Mouse (Mus musculus): ENCODE data around the gene Nfkbia. TPM values are rescaled to one million over a fixed set of nuclear protein-coding genes. Genes with fewer than 3 reads are reported as not detected.

Gene Nfkbia
- total and polyA plus RNA-seq, 2 experiments from 2014 or later = 65.1 to 67.1 TPM

DNA sequence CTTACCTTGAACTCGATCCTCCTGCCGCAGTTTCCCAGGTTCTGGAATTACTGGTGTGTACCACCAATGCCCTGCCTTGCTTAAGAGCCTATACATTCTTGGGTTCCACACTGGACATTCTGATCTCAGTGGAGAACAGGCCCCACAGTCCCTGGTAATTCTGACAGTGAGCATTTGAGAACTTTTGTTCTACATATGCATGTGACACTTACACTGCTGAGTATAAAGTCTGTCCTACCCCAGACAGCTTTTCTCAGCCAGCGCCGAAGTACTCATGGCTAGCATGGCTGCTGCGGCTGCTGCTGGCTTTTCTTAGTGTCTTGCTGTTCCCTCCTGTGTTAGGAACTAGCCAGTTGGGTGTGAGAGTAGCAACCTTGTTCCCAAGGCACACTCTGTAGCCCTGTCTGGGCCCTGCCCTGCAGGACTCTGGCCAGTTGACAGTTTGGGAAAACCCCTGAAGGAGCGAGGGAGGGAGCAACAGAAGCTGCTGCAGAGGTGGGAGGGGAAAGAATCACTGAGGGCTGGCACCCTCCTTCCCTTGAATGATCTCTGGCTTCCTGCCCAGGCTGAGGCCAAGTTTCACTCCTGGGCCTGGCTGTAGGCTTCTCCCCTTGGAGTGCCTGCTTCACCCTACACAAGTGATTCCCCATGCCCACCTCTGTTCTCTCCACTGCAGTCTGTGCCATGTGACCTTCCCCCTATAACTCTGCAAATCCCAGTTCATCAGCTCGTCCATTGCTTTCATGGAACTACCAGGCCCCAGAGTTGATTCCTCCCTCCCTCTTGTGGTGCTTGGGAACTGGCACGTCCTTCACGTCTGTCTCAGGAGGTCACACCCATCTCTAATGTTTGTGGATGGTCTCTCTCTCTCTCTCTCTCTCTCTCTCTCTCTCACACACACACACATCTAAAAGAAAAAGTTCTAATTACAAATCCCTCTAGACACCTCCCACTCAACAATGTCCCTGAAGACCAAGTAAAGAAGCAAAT lies 49.3 kb downstream of the Nfkbia start:
- Histone ChIP-seq H3K27me3 (ENCODE audit: control insufficient read depth, insufficient read depth, low read length) (no peaks in the 10 kb centered on the region), H3K4me3 (ENCODE audit: low read depth, low read length) (no peak overlapping the region), H3K9me3 (replicated peaks; ENCODE audit: control insufficient read depth, low read length) (no peaks in the 10 kb centered on the region), H3K27ac (ENCODE audit: low read depth) (peak overlapping the region; percentile 79), H3K4me1 (ENCODE audit: control insufficient read depth, insufficient read depth) (peaks cover 58% of the 10 kb centered on the region), H3K36me3 (replicated peaks; ENCODE audit: control insufficient read depth, insufficient read depth, low read length) (no peaks in the 10 kb centered on the region), H3K9ac (replicated peaks; ENCODE audit: low read depth, low read length) (0 out of 2 replicates have a peak overlapping the region, but pooled peaks have one; percentile 9), H3K4me2 (ENCODE audit: low read depth, low read length) (no peak overlapping the region)
- 43% methylated on average over 9 of the region's 9 CpGs for WGBS
- ATAC-seq (ENCODE audit: insufficient read depth, low read depth) (peak; percentile 66), DNase-seq (ENCODE audit: low spot score) (peak; percentile 90)
- TF ChIP-seq CTCF (IDR thresholded peaks at IDR 0.05; ENCODE audit: low read depth) (no peak), EP300 (IDR thresholded peaks at IDR 0.05; ENCODE audit: low read depth) (no peak)

DNA sequence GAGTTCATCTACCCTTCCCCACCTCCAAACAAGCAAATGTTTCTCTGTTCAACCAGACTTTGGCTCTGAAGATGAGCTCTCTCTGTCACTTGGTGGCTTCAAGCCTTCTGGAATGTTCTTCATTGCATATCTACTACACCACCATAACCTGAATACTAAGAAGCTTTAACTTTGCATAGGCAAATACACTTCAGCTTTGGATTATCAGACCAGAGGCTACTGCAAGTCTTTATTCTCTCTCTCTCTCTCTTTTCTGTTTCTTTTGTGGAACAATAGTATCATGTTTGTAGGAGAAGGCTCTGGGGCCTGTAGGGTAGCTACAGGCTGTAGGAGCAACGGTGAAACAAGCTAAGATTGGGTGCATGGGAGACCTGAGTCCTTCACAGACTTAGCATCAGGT lies 50.2 kb downstream of the Nfkbia start:
- 96% methylated on average over 1 of the region's 1 CpGs for WGBS
- no peaks in the 10 kb centered on the region for H3K9me3 ChIP-seq (replicated peaks; ENCODE audit: control insufficient read depth, low read length)
- no peak for TF ChIP-seq EP300 (IDR thresholded peaks at IDR 0.05; ENCODE audit: low read depth)
- TF ChIP-seq CTCF (IDR thresholded peaks at IDR 0.05; ENCODE audit: low read depth) = no peak
- H3K36me3 ChIP-seq (replicated peaks; ENCODE audit: control insufficient read depth, insufficient read depth, low read length) = no peaks in the 10 kb centered on the region
- no peak for DNase-seq (ENCODE audit: low spot score)
- H3K4me1 ChIP-seq (ENCODE audit: control insufficient read depth, insufficient read depth) = peaks cover 54% of the 10 kb centered on the region
- H3K9ac ChIP-seq (replicated peaks; ENCODE audit: low read depth, low read length) = no peak overlapping the region
- H3K4me2 ChIP-seq (ENCODE audit: low read depth, low read length) = no peak overlapping the region
- no peaks in the 10 kb centered on the region for H3K27me3 ChIP-seq (ENCODE audit: control insufficient read depth, insufficient read depth, low read length)
- H3K4me3 ChIP-seq (ENCODE audit: low read depth, low read length) = no peak overlapping the region
- ATAC-seq (ENCODE audit: insufficient read depth, low read depth) = no peak
- H3K27ac ChIP-seq (ENCODE audit: low read depth) = peak overlapping the region; percentile 79; the same call in 1 of the 2 replicates

DNA sequence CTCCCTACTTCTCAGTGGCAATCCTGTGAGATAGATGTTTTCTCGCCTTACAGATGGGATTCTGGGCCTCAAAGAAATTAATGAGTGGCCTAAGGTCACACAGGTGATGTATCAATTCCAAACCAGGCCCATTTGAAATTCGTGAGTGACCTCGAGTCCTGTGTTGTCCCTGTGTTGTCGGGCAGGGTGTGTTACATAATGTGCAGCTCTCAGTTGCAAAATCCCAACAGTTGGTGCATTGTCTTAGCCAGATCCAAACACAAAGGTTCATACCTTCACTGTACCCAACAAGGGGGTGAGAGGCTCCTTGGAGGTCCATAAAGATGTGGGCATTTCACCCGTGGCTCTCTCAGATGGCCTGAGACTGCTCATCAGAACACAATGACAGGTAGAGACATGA lies 52.0 kb downstream of the Nfkbia start:
- H3K4me2 ChIP-seq (ENCODE audit: low read depth, low read length) = no peak overlapping the region
- H3K4me3 ChIP-seq (ENCODE audit: low read depth, low read length) = no peak overlapping the region
- 85% methylated on average over 5 of the region's 5 CpGs for WGBS
- H3K27ac ChIP-seq (ENCODE audit: low read depth) = no peak overlapping the region
- no peaks in the 10 kb centered on the region for H3K9me3 ChIP-seq (replicated peaks; ENCODE audit: control insufficient read depth, low read length)
- DNase-seq (ENCODE audit: low spot score) (no peak), ATAC-seq (ENCODE audit: insufficient read depth, low read depth) (no peak)
- no peaks in the 10 kb centered on the region for H3K36me3 ChIP-seq (replicated peaks; ENCODE audit: control insufficient read depth, insufficient read depth, low read length)
- no peak overlapping the region for H3K9ac ChIP-seq (replicated peaks; ENCODE audit: low read depth, low read length)
- no peak for TF ChIP-seq EP300 (IDR thresholded peaks at IDR 0.05; ENCODE audit: low read depth)
- TF ChIP-seq CTCF (IDR thresholded peaks at IDR 0.05; ENCODE audit: low read depth) = no peak
- no peaks in the 10 kb centered on the region for H3K27me3 ChIP-seq (ENCODE audit: control insufficient read depth, insufficient read depth, low read length)
- peaks cover 39% of the 10 kb centered on the region for H3K4me1 ChIP-seq (ENCODE audit: control insufficient read depth, insufficient read depth)

Other genes with a start within 250 kb of the Nfkbia start
- gene 1110008L16Rik, start 193.1 kb downstream of the Nfkbia start, total RNA-seq (2014; rRNA removed; ENCODE audit: low replicate concordance) = 5.7 and 6.0 TPM in 2 replicates
- 6.5 and 7.3 TPM in 2 replicates for gene 1110008L16Rik, start 193.1 kb downstream of the Nfkbia start, polyA plus RNA-seq (2015; fragmentation: Nextera tagmentation; extraction: Ambion mirVana)
- gene Ppp2r3c, start 189.6 kb downstream of the Nfkbia start, total RNA-seq (2014; rRNA removed; ENCODE audit: low replicate concordance) = 4.0 and 4.3 TPM in 2 replicates
- 10.1 and 10.6 TPM in 2 replicates for gene Ppp2r3c, start 189.6 kb downstream of the Nfkbia start, polyA plus RNA-seq (2015; fragmentation: Nextera tagmentation; extraction: Ambion mirVana)
- gene Psma6, start 108.4 kb downstream of the Nfkbia start, total RNA-seq (2014; rRNA removed; ENCODE audit: low replicate concordance) = 75.8 and 110 TPM in 2 replicates
- 383 TPM in 2 replicates for gene Psma6, start 108.4 kb downstream of the Nfkbia start, polyA plus RNA-seq (2015; fragmentation: Nextera tagmentation; extraction: Ambion mirVana)
- gene Aldoart2, start 72.6 kb upstream of the Nfkbia start, total RNA-seq (2014; rRNA removed; ENCODE audit: low replicate concordance) = not detected in 2 replicates
- gene Aldoart2, start 72.6 kb upstream of the Nfkbia start, polyA plus RNA-seq (2015; fragmentation: Nextera tagmentation; extraction: Ambion mirVana) = not detected in 2 replicates
- not detected in 2 replicates for gene Insm2, start 106.8 kb upstream of the Nfkbia start, total RNA-seq (2014; rRNA removed; ENCODE audit: low replicate concordance)
- not detected in 2 replicates for gene Insm2, start 106.8 kb upstream of the Nfkbia start, polyA plus RNA-seq (2015; fragmentation: Nextera tagmentation; extraction: Ambion mirVana)